Mouse (Mus musculus): Measurements from ENCODE around the gene Mgea5. TPM values are rescaled to one million over a fixed set of nuclear protein-coding genes. Genes with fewer than 3 reads are reported as not detected.

Gene Mgea5
- polyA plus RNA-seq, 1 experiment, result 14.7 TPM

GRCm38 (mm10) chr19:45737208-45737845 is 46.3 kb downstream of the Mgea5 start:
- DNase-seq (ENCODE audit: low read depth, low spot score), result no peak
- WGBS, result 27% methylated on average over 23 of the region's 23 CpGs

- no peak for DNase-seq (ENCODE audit: low read depth, low spot score)
- under 1% methylated on average over 28 of the region's 28 CpGs for WGBS
These were observed 46.8 kb downstream of the Mgea5 start for GRCm38 (mm10) chr19:45736855-45737207.

- 70% methylated on average over 1 of the region's 1 CpGs for WGBS
- no peak for DNase-seq (ENCODE audit: low read depth, low spot score)
These were observed 47.4 kb downstream of the Mgea5 start for GRCm38 (mm10) chr19:45736241-45736640.

- no peak for DNase-seq (ENCODE audit: low read depth, low spot score)
- 32% methylated on average over 7 of the region's 7 CpGs for WGBS
These were observed 48.9 kb downstream of the Mgea5 start for GRCm38 (mm10) chr19:45734762-45735161.

- 77% methylated on average over 5 of the region's 5 CpGs for WGBS
- no peak for DNase-seq (ENCODE audit: low read depth, low spot score)
These were observed 49.4 kb downstream of the Mgea5 start for GRCm38 (mm10) chr19:45734191-45734590.

- DNase-seq (ENCODE audit: low read depth, low spot score), result no peak
- WGBS, result 24% methylated on average over 10 of the region's 10 CpGs
These were observed 50.1 kb downstream of the Mgea5 start for GRCm38 (mm10) chr19:45733564-45733963.

GRCm38 (mm10) chr19:45731658-45732057 is 52.0 kb downstream of the Mgea5 start:
- DNase-seq (ENCODE audit: low read depth, low spot score), result no peak
- 78% methylated on average over 7 of the region's 7 CpGs for WGBS

GRCm38 (mm10) chr19:45730042-45730441 is 53.6 kb downstream of the Mgea5 start:
- no peak for DNase-seq (ENCODE audit: low read depth, low spot score)
- WGBS, result 66% methylated on average over 8 of the region's 8 CpGs

- no peak for DNase-seq (ENCODE audit: low read depth, low spot score)
- WGBS, result 63% methylated on average over 10 of the region's 10 CpGs
These were observed 56.4 kb downstream of the Mgea5 start for GRCm38 (mm10) chr19:45727231-45727630.

- 50% methylated on average over 14 of the region's 14 CpGs for WGBS
These were observed 57.9 kb downstream of the Mgea5 start for GRCm38 (mm10) chr19:45725677-45726277.

GRCm38 (mm10) chr19:45722188-45722587 is 61.4 kb downstream of the Mgea5 start:
- WGBS, result 58% methylated on average over 5 of the region's 5 CpGs
- DNase-seq (ENCODE audit: low read depth, low spot score), result no peak

More at GRCm38 (mm10) chr19:45725677-45726277, 57.9 kb downstream of the Mgea5 start:
- no peak for DNase-seq (ENCODE audit: low read depth, low spot score)

- DNase-seq (ENCODE audit: low read depth, low spot score), result no peak
- 65% methylated on average over 3 of the region's 3 CpGs for WGBS
These were observed 65.4 kb downstream of the Mgea5 start for GRCm38 (mm10) chr19:45718286-45718685.

GRCm38 (mm10) chr19:45717493-45718220 is 66.0 kb downstream of the Mgea5 start:
- 13% methylated on average over 16 of the region's 16 CpGs for WGBS
- DNase-seq (ENCODE audit: low read depth, low spot score), result no peak

- no peak for DNase-seq (ENCODE audit: low read depth, low spot score)
- WGBS, result 48% methylated on average over 3 of the region's 3 CpGs
These were observed 74.9 kb downstream of the Mgea5 start for GRCm38 (mm10) chr19:45708704-45709103.

Other genes starting within 250 kb of the Mgea5 start
- gene Poll, start 223.3 kb downstream of the Mgea5 start, polyA plus RNA-seq (2012; rRNA removed), result 8.3 and 8.5 TPM in 2 replicates
- 10.9 and 11.6 TPM in 2 replicates for gene Gm17018, start 223.2 kb downstream of the Mgea5 start, polyA plus RNA-seq (2012; rRNA removed)
- 32.5 and 32.9 TPM in 2 replicates for gene Fbxw4, start 123.5 kb downstream of the Mgea5 start, polyA plus RNA-seq (2012; rRNA removed)
- gene Fgf8, start 40.9 kb downstream of the Mgea5 start, polyA plus RNA-seq (2012; rRNA removed), result not detected in 2 replicates
- gene Npm3, start 34.2 kb downstream of the Mgea5 start, polyA plus RNA-seq (2012; rRNA removed), result 56.0 and 71.8 TPM in 2 replicates
- 11.2 and 12.6 TPM in 2 replicates for gene Kcnip2, start 32.2 kb upstream of the Mgea5 start, polyA plus RNA-seq (2012; rRNA removed)
- gene Armh3, start 214.7 kb upstream of the Mgea5 start, polyA plus RNA-seq (2012; rRNA removed), result 10.3 and 11.5 TPM in 2 replicates
- 3.9 and 4.3 TPM in 2 replicates for gene Hps6, start 219.7 kb upstream of the Mgea5 start, polyA plus RNA-seq (2012; rRNA removed)

All from large intestine, adult 2 months (tissue).